Mouse (Mus musculus) small intestine, adult 2 months (tissue): ENCODE results near the gene Nr1d2.

Experiments
- CTCF ChIP-seq: fragments of 200-500 bp; IDR thresholded peaks from 2 replicates; pipeline ENCODE4 v1.5.1; 2012; ENCODE audit warnings: low read depth, mild to moderate bottlenecking, control low read depth, inconsistent platforms, low read length, moderate library complexity, mixed read lengths; ENCODE audit not compliant: insufficient replicate concordance, insufficient read length; ENCODE audit errors: extremely low read depth
- POLR2A ChIP-seq: fragments of 200-500 bp; IDR thresholded peaks from 2 replicates; pipeline ENCODE4 v1.6.1; 2012; ENCODE audit warnings: low read depth, mild to moderate bottlenecking, control low read depth, inconsistent platforms, low read length, moderate library complexity

GRCm38 (mm10) chr14:18240132-18240531, 1.2 kb upstream of the Nr1d2 start:
- TF ChIP-seq CTCF (no peak), POLR2A (no peak)
